Mouse (Mus musculus): ENCODE measurements at regions not wholly inside any gene's neighbourhood (a gene's known extent, or its start where the extent isn't known, plus 50 kb on each side); places are given as distances from the start of the nearest gene placed in this dataset.
A peak's percentile ranks its signal among the peaks of the same experiment; 100 is the strongest.

DNA sequence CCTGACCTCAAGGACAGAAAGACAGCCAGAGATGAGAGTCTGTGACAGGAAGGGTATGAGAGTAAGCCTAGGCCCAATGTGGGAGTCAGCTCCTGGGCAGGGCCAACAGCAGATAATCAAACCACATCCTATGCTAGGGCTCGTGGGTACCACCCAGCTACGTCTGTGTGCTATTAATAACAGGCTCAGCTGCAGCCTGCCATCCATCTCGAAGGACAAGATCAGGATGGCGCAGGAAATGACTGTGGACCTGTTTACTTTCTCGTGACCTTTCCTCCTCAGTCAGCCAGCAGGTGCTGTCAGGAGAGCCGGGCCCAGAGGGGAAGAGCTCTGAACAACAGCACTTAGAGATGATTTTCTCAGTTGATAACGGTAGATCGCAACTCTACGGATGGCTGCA is 169.1 kb downstream of the Plk2 start:
- Histone ChIP-seq H3K4me3 (no peak overlapping the region), H3K9ac (no peak overlapping the region), H3K27me3 (replicated peaks) (no peaks in the 10 kb centered on the region), H3K4me1 (peaks cover 19% of the 10 kb centered on the region), H3K27ac (replicated peaks) (peak overlapping the region; percentile 42; the same call in 1 of the 2 replicates), H3K36me3 (no peaks in the 10 kb centered on the region), H3K9me3 (no peaks in the 10 kb centered on the region), H3K4me2 (peak overlapping the region; percentile 51)
- no peak for ATAC-seq (ENCODE audit: extremely low read depth, insufficient number of reproducible peaks, low FRiP score, low TSS enrichment)
- 24% methylated on average over 9 of the region's 9 CpGs for WGBS

- Histone ChIP-seq H3K9ac (no peak overlapping the region), H3K4me1 (peaks cover 9% of the 10 kb centered on the region), H3K36me3 (no peaks in the 10 kb centered on the region), H3K4me2 (no peak overlapping the region), H3K27me3 (replicated peaks) (no peaks in the 10 kb centered on the region), H3K4me3 (no peak overlapping the region), H3K27ac (replicated peaks) (no peak overlapping the region), H3K9me3 (no peaks in the 10 kb centered on the region)
- ATAC-seq (ENCODE audit: extremely low read depth, insufficient number of reproducible peaks, low FRiP score, low TSS enrichment), result no peak
- 62% methylated on average over 8 of the region's 8 CpGs for WGBS
Observed at GRCm38 (mm10) chr13:110568482-110569179, 173.8 kb downstream of the Plk2 start.

GRCm38 (mm10) chr13:110569180-110569512 is 174.3 kb downstream of the Plk2 start:
- Histone ChIP-seq H3K4me2 (no peak overlapping the region), H3K4me1 (peaks cover 4% of the 10 kb centered on the region), H3K27me3 (replicated peaks) (no peaks in the 10 kb centered on the region), H3K4me3 (no peak overlapping the region), H3K9ac (no peak overlapping the region), H3K27ac (replicated peaks) (no peak overlapping the region), H3K9me3 (no peaks in the 10 kb centered on the region), H3K36me3 (no peaks in the 10 kb centered on the region)
- 74% methylated on average over 2 of the region's 2 CpGs for WGBS
- no peak for ATAC-seq (ENCODE audit: extremely low read depth, insufficient number of reproducible peaks, low FRiP score, low TSS enrichment)

- Histone ChIP-seq H3K27me3 (replicated peaks) (no peaks in the 10 kb centered on the region), H3K27ac (replicated peaks) (no peak overlapping the region), H3K4me1 (no peaks in the 10 kb centered on the region), H3K4me2 (no peak overlapping the region), H3K4me3 (no peak overlapping the region), H3K9me3 (no peaks in the 10 kb centered on the region), H3K36me3 (no peaks in the 10 kb centered on the region), H3K9ac (no peak overlapping the region)
- ATAC-seq (ENCODE audit: extremely low read depth, insufficient number of reproducible peaks, low FRiP score, low TSS enrichment), result no peak
Observed at GRCm38 (mm10) chr13:110570386-110570785, 175.5 kb downstream of the Plk2 start.

DNA sequence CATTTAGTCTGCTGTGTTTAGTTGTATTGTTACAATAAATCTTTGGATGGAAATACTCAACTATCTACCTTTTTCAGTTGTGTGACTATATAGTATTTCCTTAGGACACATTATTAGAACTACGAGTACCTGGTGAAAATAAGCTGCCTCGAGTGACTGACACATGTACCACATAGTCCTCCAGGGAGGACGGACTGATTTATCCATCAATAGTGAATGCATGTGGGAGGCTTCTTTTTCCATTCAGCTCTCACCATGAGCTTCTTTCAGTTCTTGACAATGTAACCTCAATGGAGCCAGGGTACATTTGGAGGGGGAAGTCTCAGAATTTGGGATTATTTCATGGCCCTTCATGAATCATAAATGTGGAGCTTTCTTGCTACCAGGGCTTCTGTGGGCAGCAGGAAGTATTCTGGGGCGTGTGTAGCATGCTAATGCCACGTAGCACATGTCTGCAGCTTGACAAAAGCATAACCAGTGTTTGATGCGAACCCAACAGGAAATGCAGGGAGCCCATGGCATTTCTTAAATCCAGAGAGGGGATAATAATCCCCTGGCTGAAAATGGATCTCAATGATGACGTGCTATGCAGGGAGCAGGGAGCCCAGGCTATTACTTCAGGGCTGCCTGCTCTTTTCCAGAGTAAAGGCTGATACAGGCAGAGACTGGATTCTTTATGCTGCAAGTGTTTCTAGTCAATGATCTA is 178.7 kb downstream of the Plk2 start:
- no peak for ATAC-seq (ENCODE audit: extremely low read depth, insufficient number of reproducible peaks, low FRiP score, low TSS enrichment)
- Histone ChIP-seq H3K9me3 (no peaks in the 10 kb centered on the region), H3K9ac (no peak overlapping the region), H3K36me3 (no peaks in the 10 kb centered on the region), H3K4me3 (no peak overlapping the region), H3K27me3 (replicated peaks) (no peaks in the 10 kb centered on the region), H3K4me1 (peaks cover 3% of the 10 kb centered on the region; the same call in 1 of the 2 replicates), H3K4me2 (no peak overlapping the region), H3K27ac (replicated peaks) (no peak overlapping the region)
- 73% methylated on average over 7 of the region's 7 CpGs for WGBS

DNA sequence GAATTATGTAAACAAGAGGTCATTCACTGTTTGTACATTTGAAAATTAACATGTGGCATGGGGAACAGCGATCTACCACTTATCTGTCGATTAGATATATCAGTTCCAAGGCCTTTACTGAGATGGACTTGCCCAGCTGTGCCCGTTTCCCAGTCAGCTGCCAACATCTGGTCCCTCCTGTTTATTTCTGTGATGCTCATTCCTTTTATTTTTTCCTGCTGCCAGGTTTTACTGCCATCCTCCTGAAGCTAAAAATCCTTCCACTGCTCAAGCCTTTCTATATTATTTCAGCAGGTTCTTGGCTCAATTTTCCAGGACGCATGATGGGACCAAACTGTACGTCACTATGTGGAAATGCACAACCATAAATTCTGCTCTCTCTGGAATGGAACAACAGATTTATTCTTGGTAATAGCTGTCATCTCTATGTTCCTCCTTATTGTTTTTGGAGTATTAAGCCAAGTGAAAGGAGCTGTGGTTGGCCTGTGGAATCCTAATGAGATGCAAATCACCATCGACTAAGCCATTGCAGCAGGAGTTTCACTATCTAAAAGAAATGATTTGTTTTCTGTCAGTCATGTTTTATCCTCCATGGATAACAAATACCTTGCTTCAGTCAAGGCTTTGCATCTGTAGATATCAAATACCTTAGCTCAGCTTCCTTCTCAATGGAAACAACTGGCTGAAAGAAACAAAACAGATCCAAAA is 180.1 kb downstream of the Plk2 start:
- no peak overlapping the region for H3K27ac ChIP-seq (replicated peaks)
- no peak for ATAC-seq (ENCODE audit: extremely low read depth, insufficient number of reproducible peaks, low FRiP score, low TSS enrichment)
- no peak overlapping the region for H3K9ac ChIP-seq
- no peaks in the 10 kb centered on the region for H3K27me3 ChIP-seq (replicated peaks)
- H3K4me1 ChIP-seq, result peaks cover 3% of the 10 kb centered on the region; the same call in 1 of the 2 replicates
- 69% methylated on average over 6 of the region's 6 CpGs for WGBS
- no peaks in the 10 kb centered on the region for H3K36me3 ChIP-seq
- H3K4me3 ChIP-seq, result no peak overlapping the region
- no peak overlapping the region for H3K4me2 ChIP-seq
- no peaks in the 10 kb centered on the region for H3K9me3 ChIP-seq

DNA sequence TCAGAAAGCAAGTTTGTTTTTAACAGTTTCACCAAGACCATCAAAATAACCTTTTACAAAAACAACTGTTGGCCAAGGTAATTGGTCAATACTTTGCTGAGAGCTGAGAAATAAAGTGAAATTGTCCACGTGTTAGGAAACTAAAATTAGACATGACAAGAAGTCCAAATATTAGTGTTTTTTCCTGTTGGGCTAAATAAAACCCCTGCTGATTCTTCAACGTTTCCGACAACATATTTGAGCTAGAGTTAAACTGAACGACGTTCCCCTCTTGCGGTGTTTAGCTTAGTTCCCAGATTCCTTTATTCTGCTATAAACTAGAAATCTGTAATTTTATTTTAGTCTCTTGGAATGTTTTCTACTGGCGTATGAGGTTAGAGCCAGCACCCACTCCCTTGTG is 183.3 kb downstream of the Plk2 start:
- H3K9ac ChIP-seq, result no peak overlapping the region
- no peak overlapping the region for H3K27ac ChIP-seq (replicated peaks)
- H3K4me3 ChIP-seq, result no peak overlapping the region
- H3K27me3 ChIP-seq (replicated peaks), result no peaks in the 10 kb centered on the region
- H3K36me3 ChIP-seq, result no peaks in the 10 kb centered on the region
- peaks cover 3% of the 10 kb centered on the region; the same call in 1 of the 2 replicates for H3K4me1 ChIP-seq
- H3K4me2 ChIP-seq, result no peak overlapping the region
- H3K9me3 ChIP-seq, result no peaks in the 10 kb centered on the region
- ATAC-seq (ENCODE audit: extremely low read depth, insufficient number of reproducible peaks, low FRiP score, low TSS enrichment), result no peak
- 52% methylated on average over 7 of the region's 7 CpGs for WGBS

GRCm38 (mm10) chr13:110580166-110580565 is 185.3 kb downstream of the Plk2 start:
- ATAC-seq (ENCODE audit: extremely low read depth, insufficient number of reproducible peaks, low FRiP score, low TSS enrichment), result no peak
- H3K9ac ChIP-seq, result no peak overlapping the region
- H3K4me1 ChIP-seq, result peaks cover 6% of the 10 kb centered on the region; the same call in 1 of the 2 replicates
- H3K4me2 ChIP-seq, result no peak overlapping the region
- H3K27me3 ChIP-seq (replicated peaks), result no peaks in the 10 kb centered on the region
- H3K36me3 ChIP-seq, result no peaks in the 10 kb centered on the region
- H3K4me3 ChIP-seq, result no peak overlapping the region
- WGBS, result 79% methylated on average over 4 of the region's 4 CpGs
- H3K9me3 ChIP-seq, result no peaks in the 10 kb centered on the region
- no peak overlapping the region for H3K27ac ChIP-seq (replicated peaks)

DNA sequence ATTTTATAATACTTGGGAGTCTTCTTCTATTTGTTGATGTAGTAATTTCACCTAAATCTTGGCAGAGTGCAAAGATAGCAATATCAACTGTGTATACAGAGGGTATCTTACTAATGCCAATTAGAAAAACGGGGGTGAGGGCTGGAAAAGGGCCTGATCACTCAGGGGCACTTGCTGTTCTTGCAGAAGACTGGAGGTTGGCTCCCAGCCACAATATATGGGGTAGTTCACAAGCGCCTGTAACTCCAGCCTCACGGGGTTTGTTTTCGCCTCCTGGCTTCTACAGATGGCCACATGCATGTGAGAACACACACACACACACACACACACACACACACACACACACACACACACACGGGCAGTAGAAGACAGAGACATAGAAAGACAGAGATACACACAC is 185.7 kb downstream of the Plk2 start:
- Histone ChIP-seq H3K27me3 (replicated peaks) (no peaks in the 10 kb centered on the region), H3K9me3 (no peaks in the 10 kb centered on the region), H3K9ac (no peak overlapping the region), H3K27ac (replicated peaks) (no peak overlapping the region), H3K36me3 (no peaks in the 10 kb centered on the region), H3K4me2 (no peak overlapping the region), H3K4me1 (peaks cover 6% of the 10 kb centered on the region; the same call in 1 of the 2 replicates), H3K4me3 (no peak overlapping the region)
- no peak for ATAC-seq (ENCODE audit: extremely low read depth, insufficient number of reproducible peaks, low FRiP score, low TSS enrichment)
- WGBS, result 58% methylated on average over 5 of the region's 5 CpGs

DNA sequence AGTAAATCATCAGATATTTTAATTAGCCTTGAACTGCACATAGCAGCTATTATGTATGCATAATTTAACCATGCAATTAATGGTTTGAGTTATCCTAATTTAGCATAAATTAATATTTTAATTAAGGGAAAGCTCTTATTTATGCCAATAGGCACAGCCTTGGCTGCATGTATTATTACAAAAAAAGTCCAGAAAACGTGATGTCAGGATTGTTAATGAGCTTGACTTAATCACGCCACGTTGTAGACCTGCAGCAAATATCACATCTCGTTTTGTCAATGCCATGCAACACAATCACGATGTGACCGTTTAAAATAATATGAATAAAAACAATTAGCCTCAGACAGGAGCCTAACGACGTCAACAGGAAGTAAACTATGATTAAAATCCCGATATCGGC is 189.9 kb downstream of the Plk2 start:
- ATAC-seq (ENCODE audit: extremely low read depth, insufficient number of reproducible peaks, low FRiP score, low TSS enrichment), result no peak
- Histone ChIP-seq H3K4me2 (no peak overlapping the region), H3K9me3 (no peaks in the 10 kb centered on the region), H3K27ac (replicated peaks) (no peak overlapping the region), H3K9ac (no peak overlapping the region), H3K4me1 (peaks cover 12% of the 10 kb centered on the region), H3K4me3 (no peak overlapping the region), H3K27me3 (replicated peaks) (no peaks in the 10 kb centered on the region), H3K36me3 (no peaks in the 10 kb centered on the region)
- 79% methylated on average over 10 of the region's 10 CpGs for WGBS

DNA sequence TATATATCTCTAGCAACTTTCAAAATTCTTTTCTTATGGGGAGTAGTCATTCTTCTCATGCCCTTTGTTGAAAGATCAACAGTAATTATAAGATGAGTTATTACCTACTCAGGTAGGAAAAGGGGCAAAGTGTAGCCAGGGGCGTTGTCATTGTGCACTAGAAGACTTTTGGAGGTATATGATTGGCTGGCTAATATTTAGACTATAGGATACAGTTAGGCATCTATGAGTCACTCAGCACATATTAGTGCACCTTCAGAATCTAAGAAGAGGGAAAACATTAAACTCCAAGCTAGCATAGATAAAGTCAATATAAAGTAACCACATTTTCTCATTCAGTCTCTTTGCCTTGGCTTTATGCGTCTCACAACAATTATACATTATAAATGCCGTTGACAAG is 199.8 kb downstream of the Plk2 start:
- Histone ChIP-seq H3K4me3 (no peak overlapping the region), H3K4me2 (no peak overlapping the region), H3K27me3 (replicated peaks) (no peaks in the 10 kb centered on the region), H3K4me1 (peaks cover 3% of the 10 kb centered on the region), H3K27ac (replicated peaks) (no peak overlapping the region), H3K9ac (no peak overlapping the region), H3K9me3 (no peaks in the 10 kb centered on the region), H3K36me3 (no peaks in the 10 kb centered on the region)
- 80% methylated on average over 3 of the region's 3 CpGs for WGBS
- ATAC-seq (ENCODE audit: extremely low read depth, insufficient number of reproducible peaks, low FRiP score, low TSS enrichment), result no peak

Data from heart, embryonic 13.5 days (tissue).